Mouse (Mus musculus): ENCODE measurements around the gene C1ql1.

C1ql1 gene

DNA sequence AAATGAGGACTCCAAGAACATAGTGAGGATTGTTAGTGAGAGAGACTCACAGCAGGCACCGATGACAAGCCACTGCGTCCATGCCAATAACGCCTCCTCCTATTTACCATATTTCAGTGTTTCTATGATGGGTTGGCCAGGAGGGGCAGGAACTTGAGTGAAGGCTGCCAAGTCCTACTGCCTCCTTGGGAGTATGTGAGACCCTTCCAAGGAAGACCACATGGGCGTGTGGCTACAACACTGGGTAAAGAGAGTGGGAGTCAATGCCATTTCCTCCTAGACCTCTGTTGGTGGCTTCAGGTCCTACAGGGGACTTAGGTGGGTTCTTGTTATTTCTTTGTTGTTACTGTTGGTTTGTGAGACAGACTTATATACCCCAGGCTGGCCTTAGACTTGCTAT, 45.3 kb downstream of the C1ql1 start:
- in situ Hi-C loops (cut with MboI), result no loop called here

DNA sequence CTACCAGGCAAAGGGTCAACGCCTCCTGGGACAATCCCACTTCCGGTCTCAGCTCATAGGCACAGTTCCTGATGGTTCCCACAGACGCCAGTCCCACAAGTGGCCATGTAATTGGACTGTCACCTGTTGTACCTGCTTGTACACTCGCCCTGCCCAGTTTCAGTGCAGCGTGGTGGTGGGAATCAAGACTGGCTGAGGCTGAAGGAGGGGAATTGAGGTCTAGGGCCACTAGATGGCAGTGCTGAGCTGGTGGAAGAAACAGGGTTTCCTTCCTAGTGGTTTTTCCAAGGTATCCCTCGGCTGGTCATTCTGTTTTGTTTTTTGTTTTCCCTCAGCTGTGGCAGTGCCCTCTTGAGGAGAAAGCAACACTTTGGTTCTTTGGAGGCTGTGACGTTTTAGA, 45.7 kb downstream of the C1ql1 start, which contains the start of gene Gfap:
Gene Gfap (minus strand): TSS at position 150 of the 400 bp plus-strand sequence.
- in situ Hi-C loops (cut with MboI), result no loop called here

- in situ Hi-C loops (cut with MboI), result no loop called here
Measured at GRCm38 (mm10) chr11:102898408-102898807, 48.1 kb downstream of the C1ql1 start.

DNA sequence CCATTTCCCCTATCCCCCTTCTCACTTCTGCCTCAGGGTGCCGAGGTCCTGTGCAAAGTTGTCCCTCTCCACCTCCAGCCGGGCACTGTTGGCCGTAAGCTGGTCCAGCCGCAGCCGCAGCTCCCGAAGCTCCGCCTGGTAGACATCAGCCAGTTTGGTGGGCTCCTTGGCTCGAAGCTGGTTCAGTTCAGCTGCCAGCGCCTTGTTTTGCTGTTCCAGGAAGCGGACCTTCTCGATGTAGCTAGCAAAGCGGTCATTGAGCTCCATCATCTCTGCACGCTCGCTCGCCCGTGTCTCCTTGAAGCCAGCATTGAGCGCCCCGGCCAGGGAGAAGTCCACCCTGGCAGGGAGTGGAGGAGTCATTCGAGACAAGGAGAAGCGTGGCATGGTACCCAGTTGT, 49.8 kb downstream of the C1ql1 start:
- in situ Hi-C loops (cut with MboI), result no loop called here

- in situ Hi-C loops (cut with MboI), result no loop called here
Measured at GRCm38 (mm10) chr11:102895779-102896178, 50.7 kb downstream of the C1ql1 start.

- in situ Hi-C loops (cut with MboI), result no loop called here
Measured at GRCm38 (mm10) chr11:102894716-102895115, 51.8 kb downstream of the C1ql1 start.

GRCm38 (mm10) chr11:102893015-102893651, 53.4 kb downstream of the C1ql1 start:
- in situ Hi-C loops (cut with MboI), result no loop called here

DNA sequence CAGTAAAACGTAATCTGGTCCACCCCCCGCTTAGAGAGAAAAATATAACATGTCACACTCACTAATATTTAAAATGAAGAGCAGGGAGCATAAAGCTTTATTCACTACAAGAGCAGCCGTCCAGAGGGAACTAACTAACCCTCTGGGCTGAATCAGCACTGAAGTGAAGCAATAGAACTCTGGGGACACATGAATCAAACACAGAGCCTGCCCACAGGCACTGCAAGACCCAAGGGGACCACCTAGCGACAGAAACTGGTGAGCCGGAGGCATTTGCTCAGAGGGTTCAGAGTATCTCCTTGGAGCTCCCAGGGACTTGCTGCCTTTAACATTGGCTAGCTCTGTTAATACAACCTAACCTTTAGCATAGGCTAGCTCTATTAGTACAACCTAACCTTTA, 56.4 kb downstream of the C1ql1 start:
- in situ Hi-C loops (cut with MboI), result no loop called here
